Mouse (Mus musculus) erythroblast, embryonic 14.5 days (primary cell): Measurements from ENCODE around the gene Scfd1.

Source experiments
- GATA1 ChIP-seq: IDR thresholded peaks from 2 replicates; pipeline ENCODE4 v1.6.1; 2012; ENCODE audit warnings: low read length, inconsistent platforms, mixed read lengths
- TAL1 ChIP-seq: IDR thresholded peaks from 3 replicates; pipeline ENCODE4 v1.6.1; 2012; ENCODE audit warnings: low read length, inconsistent platforms, mixed read lengths

DNA sequence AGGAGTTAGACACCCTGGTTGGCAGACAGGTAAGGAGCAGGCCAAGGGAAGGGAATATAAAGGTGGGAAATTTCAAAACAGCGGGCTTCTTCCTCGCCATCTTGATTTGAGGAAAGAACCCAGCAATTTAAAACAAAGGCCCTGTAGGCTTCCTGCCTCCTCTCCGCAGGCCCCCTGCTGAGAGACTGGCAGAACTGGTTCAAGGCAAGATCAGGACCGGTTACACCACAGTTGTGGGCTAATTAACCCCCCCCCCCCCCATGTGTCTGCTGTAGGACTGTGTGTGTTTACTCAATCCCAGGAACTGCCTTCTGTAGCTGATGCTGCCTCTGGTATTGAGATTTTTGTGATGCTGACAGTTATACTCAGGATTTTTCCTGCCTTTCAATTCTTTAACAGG lies 31.2 kb upstream of the Scfd1 start:
- TF ChIP-seq TAL1 (no peak), GATA1 (no peak)
